Mouse (Mus musculus) heart, embryonic 13.5 days (tissue): ENCODE results near the gene Sec22b. TPM values are rescaled to one million over a fixed set of nuclear protein-coding genes. Genes with fewer than 3 reads are reported as not detected.

ENCODE experiments used
- ATAC-seq: fragments of 200-750 bp; cut with Nextera tagmentation; 2 replicates; pipeline ENCODE4 v1.8.0; 2017; ENCODE audit warnings: moderate TSS enrichment; ENCODE audit not compliant: insufficient number of reproducible peaks, low FRiP score, low TSS enrichment; ENCODE audit errors: extremely low read depth
- H3K27ac ChIP-seq: fragments of 300-500 bp; sonication (generic); replicated peaks from 2 replicates; pipeline ENCODE4 v1.5.1; 2015; ENCODE audit warnings: moderate library complexity, mild to moderate bottlenecking, inconsistent platforms
- H3K27me3 ChIP-seq: fragments of 300-500 bp; sonication (generic); replicated peaks from 2 replicates; pipeline ENCODE4 v1.6.1; 2015; ENCODE audit warnings: mild to moderate bottlenecking, inconsistent platforms
- H3K36me3 ChIP-seq: fragments of 300-500 bp; sonication (generic); 2 replicates; pipeline ENCODE4 v1.6.1; 2015; ENCODE audit warnings: mild to moderate bottlenecking, inconsistent platforms
- H3K4me1 ChIP-seq: fragments of 300-500 bp; sonication (generic); 2 replicates; pipeline ENCODE4 v1.6.1; 2015; ENCODE audit warnings: inconsistent platforms
- H3K4me2 ChIP-seq: fragments of 300-500 bp; sonication (generic); 2 replicates; pipeline ENCODE4 v1.6.1; 2015; ENCODE audit warnings: inconsistent platforms, mild to moderate bottlenecking, moderate library complexity
- H3K4me3 ChIP-seq: fragments of 300-500 bp; sonication (generic); 2 replicates; pipeline ENCODE4 v1.5.1; 2015; ENCODE audit warnings: moderate library complexity, mild to moderate bottlenecking, inconsistent platforms
- H3K9ac ChIP-seq: fragments of 300-500 bp; sonication (generic); 2 replicates; pipeline ENCODE4 v1.6.1; 2015; ENCODE audit warnings: inconsistent platforms, mild to moderate bottlenecking, moderate library complexity
- H3K9me3 ChIP-seq: fragments of 300-500 bp; sonication (generic); 2 replicates; pipeline ENCODE4 v1.6.1; 2016; ENCODE audit warnings: inconsistent platforms
- WGBS: fragments of 180-500 bp; shearing (Covaris S2); methylation state at CpG from one replicate; pipeline ENCODE4 v1.1.7; 2015; ENCODE audit warnings: mixed read lengths; 5-methylcytosine and 5-hydroxymethylcytosine counted together
- polyA plus RNA-seq: library from polyadenylated mRNA; unstranded; fragments of >200 nt; fragmentation: Nextera tagmentation; extraction: Ambion mirVana; gene quantifications from 2 replicates; pipeline ENCODE4 v1.2.1, GENCODE M21; 2015

Gene Sec22b
- polyA plus RNA-seq, 1 experiment from 2014 or later, result 115 TPM

DNA sequence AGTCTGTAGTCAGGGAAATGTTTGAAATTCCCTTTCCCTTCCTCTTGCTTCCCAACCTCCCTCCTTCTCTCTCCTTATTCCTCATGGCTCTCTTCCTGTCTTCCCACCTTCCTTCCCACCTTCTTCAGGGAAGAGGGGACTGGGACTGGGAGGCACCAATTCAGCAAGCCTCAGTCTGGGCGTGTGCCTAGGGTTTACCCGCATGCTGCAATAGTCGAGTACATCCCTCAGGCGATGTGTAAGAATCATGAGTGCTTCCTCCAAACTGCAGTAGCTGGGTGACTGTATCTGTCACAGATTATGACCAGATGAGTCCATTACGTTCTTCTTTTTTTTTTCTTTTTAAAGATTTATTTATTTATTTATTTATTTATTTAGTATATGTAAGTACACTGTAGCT is 32.8 kb downstream of the Sec22b start:
- H3K4me1 ChIP-seq, result peaks cover 55% of the 10 kb centered on the region
- H3K9me3 ChIP-seq, result peaks cover 3% of the 10 kb centered on the region; the same call in 1 of the 2 replicates
- 74% methylated on average over 5 of the region's 5 CpGs for WGBS
- no peak for ATAC-seq
- no peak overlapping the region for H3K27ac ChIP-seq
- no peak overlapping the region for H3K4me3 ChIP-seq
- no peak overlapping the region for H3K9ac ChIP-seq
- no peaks in the 10 kb centered on the region for H3K36me3 ChIP-seq
- H3K4me2 ChIP-seq, result no peak overlapping the region
- peaks cover 14% of the 10 kb centered on the region for H3K27me3 ChIP-seq

DNA sequence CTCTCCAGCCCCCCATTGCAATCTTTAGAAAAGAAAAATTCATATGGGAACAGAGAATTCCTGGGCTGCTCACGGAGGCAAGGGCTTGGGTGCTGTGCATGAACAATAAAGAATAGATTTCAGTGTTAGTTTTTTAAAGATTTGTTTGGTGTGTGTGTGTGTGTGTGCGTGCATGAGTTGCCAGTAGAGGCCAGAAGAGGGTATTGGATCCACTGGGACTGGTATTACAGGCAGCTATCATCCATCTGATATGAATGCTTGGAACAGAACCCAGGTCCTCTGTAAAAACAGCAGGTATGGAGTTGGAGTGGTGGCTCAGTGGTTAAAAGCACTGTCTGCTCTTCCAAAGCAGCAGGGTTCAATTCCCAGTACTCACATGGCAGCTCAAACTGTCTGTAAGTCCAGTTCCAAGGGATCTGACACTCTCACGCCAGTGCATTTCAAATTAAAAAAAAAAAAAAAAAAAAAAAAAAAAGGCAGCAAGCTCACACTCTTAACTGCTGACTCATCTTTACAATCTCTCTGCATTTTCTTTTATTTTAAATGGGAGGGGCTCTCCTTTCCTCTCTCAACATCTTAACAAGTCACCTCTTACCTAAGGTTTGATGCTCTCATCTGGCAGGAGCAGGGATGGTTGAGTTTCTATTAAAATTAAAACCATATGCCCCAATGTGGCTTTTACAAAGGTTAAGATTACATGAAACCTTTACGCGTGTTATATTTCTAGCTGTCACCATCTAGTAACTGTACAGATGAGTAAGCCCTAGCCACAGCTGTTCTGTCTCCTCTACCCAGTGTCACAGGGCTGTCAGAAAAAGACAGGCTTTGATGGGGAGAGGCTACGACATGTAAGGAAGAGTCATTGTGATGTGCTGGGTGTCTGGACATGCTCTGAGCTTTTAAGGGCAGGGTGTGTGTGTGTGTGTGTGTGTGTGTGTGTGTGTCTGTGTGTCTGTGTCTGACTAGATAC is 33.6 kb downstream of the Sec22b start:
- H3K27ac ChIP-seq, result no peak overlapping the region
- H3K4me2 ChIP-seq, result no peak overlapping the region
- no peak overlapping the region for H3K4me3 ChIP-seq
- 79% methylated on average over 6 of the region's 6 CpGs for WGBS
- H3K9ac ChIP-seq, result no peak overlapping the region
- H3K36me3 ChIP-seq, result no peaks in the 10 kb centered on the region
- peaks cover 55% of the 10 kb centered on the region for H3K4me1 ChIP-seq
- peaks cover 3% of the 10 kb centered on the region; the same call in 1 of the 2 replicates for H3K9me3 ChIP-seq
- peaks cover 14% of the 10 kb centered on the region for H3K27me3 ChIP-seq
- no peak for ATAC-seq

DNA sequence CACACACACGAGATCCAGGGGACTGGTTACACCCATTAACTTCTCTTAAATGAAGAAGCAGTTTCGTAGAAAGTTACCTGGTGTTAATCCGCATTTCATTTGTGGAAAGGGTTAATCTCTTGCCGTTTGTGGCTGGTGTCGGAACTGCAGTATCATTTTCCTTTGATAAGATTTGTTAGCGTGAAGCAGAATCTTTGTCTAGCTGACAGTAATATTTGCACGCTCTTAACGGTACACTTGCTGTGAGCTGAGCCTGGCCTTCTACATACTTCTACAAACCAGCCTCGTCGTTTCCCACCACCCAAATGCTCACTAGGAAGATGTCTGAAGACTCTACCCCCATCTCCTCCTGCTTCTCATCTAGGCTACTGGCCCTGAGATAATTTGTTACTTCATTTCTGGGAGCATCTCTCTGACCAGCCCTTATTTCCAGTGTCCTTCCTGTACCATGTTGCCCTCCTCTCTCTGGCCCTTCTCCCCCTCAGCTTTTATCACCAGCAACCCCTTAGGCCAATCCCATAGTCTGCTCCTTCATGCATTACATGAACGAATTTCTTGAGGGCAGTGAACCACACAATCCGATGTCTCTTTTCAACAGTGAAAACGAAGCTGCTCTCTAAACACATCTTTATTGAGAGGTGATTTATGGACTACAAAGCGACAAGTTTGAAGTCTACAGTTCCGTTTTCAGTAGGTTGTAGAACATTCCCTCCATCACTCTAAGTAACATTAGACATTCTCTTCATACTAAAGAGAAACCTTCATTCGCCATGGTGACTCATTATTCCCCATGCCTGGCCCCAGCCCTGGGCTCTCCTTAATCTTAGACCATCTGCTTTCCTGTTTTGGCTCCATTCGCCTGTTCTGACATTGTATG is 36.3 kb downstream of the Sec22b start:
- H3K9me3 ChIP-seq, result peaks cover 3% of the 10 kb centered on the region; the same call in 1 of the 2 replicates

DNA sequence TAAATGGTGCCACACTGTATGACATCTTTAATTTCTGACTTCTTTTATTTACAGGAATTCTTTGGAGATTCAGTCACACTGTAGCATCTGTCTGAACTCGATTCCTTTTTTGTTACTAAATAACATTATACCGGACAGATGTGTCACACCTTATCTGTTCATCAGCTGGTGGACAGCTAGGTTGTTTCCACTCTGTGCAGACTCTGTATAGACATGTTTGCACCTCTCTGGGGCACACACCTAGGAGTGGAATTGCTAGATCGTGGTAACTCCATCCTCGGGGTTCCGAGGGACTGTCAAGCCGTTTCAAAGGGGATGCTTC is 36.9 kb downstream of the Sec22b start:
- Histone ChIP-seq H3K36me3 (no peaks in the 10 kb centered on the region), H3K9me3 (peaks cover 3% of the 10 kb centered on the region; the same call in 1 of the 2 replicates), H3K4me3 (no peak overlapping the region), H3K4me2 (no peak overlapping the region), H3K9ac (no peak overlapping the region), H3K27me3 (peaks cover 8% of the 10 kb centered on the region; the same call in 1 of the 2 replicates), H3K27ac (no peak overlapping the region), H3K4me1 (peaks cover 56% of the 10 kb centered on the region)
- no peak for ATAC-seq
- 74% methylated on average over 6 of the region's 6 CpGs for WGBS

More for the DNA sequence above, 36.3 kb downstream of the Sec22b start:
- 48% methylated on average over 17 of the region's 17 CpGs for WGBS
- no peak overlapping the region for H3K4me3 ChIP-seq
- no peak overlapping the region for H3K9ac ChIP-seq
- H3K4me1 ChIP-seq, result peaks cover 57% of the 10 kb centered on the region
- no peak for ATAC-seq
- no peak overlapping the region for H3K27ac ChIP-seq
- H3K27me3 ChIP-seq, result peaks cover 11% of the 10 kb centered on the region; the same call in 1 of the 2 replicates
- H3K36me3 ChIP-seq, result no peaks in the 10 kb centered on the region
- H3K4me2 ChIP-seq, result no peak overlapping the region

DNA sequence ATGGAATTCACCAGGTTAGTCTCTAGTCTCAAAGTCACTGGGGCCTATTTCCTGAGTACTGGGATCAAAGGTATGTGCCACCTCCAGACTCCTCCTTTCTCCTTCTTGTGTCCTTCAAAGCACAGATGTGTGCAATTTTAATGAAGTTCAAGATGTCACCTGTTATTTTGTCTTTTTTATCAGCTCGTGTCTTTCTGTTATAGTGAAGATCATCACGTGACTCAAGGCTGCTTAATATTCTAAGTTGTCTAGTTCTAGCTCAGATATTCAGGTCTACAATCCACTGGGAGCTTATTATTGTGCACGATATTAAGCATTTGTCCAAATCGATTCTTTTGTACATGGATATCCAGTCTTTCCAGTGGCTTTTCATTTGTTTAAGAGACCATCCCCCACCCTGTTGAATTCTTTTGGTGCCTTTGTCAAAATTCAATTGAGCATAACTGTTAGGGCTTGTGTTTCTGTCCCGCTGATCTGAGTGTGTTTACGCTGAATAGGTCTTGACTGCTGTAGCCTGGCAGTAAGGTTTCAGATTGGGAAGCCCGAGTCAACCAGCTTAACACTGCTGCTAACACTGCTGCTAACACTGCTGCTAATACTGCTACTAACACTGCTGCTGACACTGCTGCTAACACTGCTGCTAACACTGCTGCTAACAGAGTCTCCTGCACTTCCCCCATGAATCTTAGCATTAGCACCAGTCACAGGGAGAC is 38.0 kb downstream of the Sec22b start:
- peak overlapping the region; percentile 29; the same call in 1 of the 2 replicates for H3K9ac ChIP-seq
- H3K36me3 ChIP-seq, result no peaks in the 10 kb centered on the region
- H3K9me3 ChIP-seq, result peaks cover 3% of the 10 kb centered on the region; the same call in 1 of the 2 replicates
- no peak overlapping the region for H3K4me3 ChIP-seq
- 60% methylated on average over 7 of the region's 7 CpGs for WGBS
- no peak overlapping the region for H3K27ac ChIP-seq
- ATAC-seq, result no peak
- no peak overlapping the region for H3K4me2 ChIP-seq
- peaks cover 47% of the 10 kb centered on the region for H3K4me1 ChIP-seq
- 0 out of 2 replicates have a peak, but pooled peaks cover 2% of the 10 kb centered on the region for H3K27me3 ChIP-seq

DNA sequence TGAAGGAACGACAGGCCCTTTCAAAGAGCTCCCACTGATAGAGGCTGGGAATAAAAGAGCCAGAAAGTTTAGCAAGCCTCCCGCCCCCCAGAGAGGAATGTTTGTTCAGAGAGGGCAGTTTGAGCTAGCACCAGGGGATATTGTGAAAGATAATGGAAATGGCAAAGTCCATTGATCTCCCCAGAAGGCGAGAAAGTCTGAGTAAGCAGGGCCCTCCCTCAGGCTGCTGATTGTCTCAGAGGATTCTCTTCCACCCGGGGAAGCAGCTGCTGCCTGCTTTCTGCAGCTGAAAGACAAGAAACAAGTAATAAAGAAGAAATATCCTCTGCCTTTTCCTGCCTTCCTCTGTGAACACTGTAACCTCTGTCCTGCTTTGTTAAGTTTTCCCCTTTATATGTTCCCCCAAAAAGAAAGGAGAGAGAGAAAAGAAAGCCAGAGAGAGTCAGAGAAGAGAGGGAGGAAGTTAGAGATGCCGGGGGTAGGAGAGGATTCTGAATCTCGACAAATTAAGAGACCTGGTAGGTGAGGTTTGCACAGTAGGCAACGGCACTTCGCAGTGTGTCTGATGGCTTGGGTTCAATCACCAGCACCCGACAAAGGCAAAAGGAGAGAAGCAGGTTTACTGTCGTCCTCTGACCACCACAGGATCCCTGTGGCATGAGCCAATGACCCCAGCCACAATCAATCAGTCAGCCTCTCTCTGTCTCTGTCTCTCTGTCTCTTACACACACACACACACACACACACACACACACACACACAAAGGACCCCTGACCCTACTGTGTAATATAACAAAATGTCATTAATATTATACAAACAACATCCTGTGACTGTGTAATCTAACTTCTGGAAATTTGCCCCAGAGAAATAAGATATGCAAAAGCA is 38.9 kb downstream of the Sec22b start:
- H3K27ac ChIP-seq, result peak overlapping the region; percentile 75
- 27% methylated on average over 10 of the region's 10 CpGs for WGBS
- no peaks in the 10 kb centered on the region for H3K9me3 ChIP-seq
- H3K36me3 ChIP-seq, result no peaks in the 10 kb centered on the region
- H3K4me1 ChIP-seq, result peaks cover 56% of the 10 kb centered on the region
- H3K9ac ChIP-seq, result peak overlapping the region; percentile 29
- 0 out of 2 replicates have a peak, but pooled peaks cover 2% of the 10 kb centered on the region for H3K27me3 ChIP-seq
- no peak overlapping the region for H3K4me2 ChIP-seq
- no peak overlapping the region for H3K4me3 ChIP-seq
- ATAC-seq, result no peak

DNA sequence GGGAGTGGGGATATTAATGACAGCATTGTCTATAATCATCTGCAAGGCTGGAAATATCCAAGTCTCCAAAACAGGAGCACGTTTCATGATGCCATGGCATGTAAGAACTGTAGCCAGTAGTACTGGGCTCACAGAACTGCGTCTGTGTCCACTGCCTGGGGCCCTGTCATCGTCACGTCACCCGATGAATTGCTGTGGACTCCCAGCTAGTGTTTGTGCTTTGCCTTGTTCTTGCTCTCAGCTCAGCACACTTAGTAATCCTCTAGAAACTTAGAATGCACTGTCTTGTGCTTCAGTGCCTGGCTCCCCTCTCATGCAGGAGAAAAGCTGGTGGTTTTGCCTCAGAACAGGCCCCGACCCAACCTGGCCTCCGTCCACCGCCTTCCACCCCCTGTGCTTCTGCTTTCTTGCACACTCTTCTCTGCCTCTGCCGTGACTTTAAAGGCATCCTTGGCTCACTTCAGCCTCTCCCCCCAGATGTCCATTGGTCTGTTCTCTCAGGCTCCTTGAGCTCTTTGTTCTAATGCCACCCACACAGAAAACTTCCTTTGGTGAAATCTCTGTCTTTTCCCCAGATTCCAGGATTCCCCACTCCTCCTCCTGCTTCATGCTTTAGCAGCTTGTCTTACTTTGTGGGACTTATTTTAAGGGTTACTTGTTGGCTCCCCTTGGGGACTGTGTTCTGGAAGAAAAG is 39.7 kb downstream of the Sec22b start:
- Histone ChIP-seq H3K4me1 (peaks cover 56% of the 10 kb centered on the region), H3K9ac (no peak overlapping the region), H3K4me2 (no peak overlapping the region), H3K9me3 (no peaks in the 10 kb centered on the region), H3K27me3 (0 out of 2 replicates have a peak, but pooled peaks cover 2% of the 10 kb centered on the region), H3K27ac (peak overlapping the region; percentile 75), H3K36me3 (no peaks in the 10 kb centered on the region), H3K4me3 (no peak overlapping the region)
- no peak for ATAC-seq
- 51% methylated on average over 9 of the region's 9 CpGs for WGBS

DNA sequence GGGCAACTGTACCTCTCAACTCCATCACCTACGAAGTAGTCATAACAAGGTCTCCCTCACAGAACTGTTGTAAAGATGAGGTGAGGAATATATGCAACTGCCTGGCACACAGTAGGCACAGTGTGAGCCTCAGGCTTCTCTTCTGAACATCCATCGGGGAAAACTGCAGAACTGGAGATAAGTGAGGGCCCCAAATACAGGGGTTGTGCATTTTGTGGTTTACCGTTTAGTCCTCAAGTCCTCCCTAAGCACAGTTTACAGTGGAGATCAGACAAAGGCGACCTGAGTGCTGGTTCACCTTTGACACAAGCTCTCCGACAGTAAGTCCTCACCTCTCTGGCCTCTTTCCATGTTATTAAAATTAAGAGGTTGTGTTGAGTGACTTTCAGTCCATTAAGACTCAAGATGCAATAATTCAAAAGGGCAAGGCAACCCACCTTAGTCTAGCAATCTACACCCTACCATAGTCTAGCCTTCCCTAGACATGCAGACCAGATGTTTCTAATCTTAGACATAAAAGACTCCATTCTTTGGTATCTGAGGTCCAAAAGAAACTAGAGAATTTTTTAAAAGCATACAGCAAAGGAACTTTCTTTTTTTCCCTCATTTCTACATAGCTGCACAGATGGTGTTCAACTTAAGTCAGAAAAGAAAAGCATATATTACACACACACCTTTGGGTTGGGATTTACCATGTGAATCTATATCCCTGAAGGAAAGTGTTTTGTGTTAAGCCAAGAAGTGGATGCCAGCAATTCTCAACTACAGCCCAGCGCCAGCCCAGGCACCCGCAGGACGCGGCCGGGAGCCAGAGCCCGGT is 40.7 kb downstream of the Sec22b start:
- 38% methylated on average over 11 of the region's 11 CpGs for WGBS
- peak overlapping the region; percentile 69 for H3K4me2 ChIP-seq
- peak overlapping the region; percentile 74 for H3K9ac ChIP-seq
- H3K27ac ChIP-seq, result peak overlapping the region; percentile 75
- peaks cover 60% of the 10 kb centered on the region for H3K4me1 ChIP-seq
- H3K4me3 ChIP-seq, result peak overlapping the region; percentile 40
- ATAC-seq, result no peak
- H3K36me3 ChIP-seq, result no peaks in the 10 kb centered on the region
- H3K9me3 ChIP-seq, result no peaks in the 10 kb centered on the region
- 0 out of 2 replicates have a peak, but pooled peaks cover 2% of the 10 kb centered on the region for H3K27me3 ChIP-seq

DNA sequence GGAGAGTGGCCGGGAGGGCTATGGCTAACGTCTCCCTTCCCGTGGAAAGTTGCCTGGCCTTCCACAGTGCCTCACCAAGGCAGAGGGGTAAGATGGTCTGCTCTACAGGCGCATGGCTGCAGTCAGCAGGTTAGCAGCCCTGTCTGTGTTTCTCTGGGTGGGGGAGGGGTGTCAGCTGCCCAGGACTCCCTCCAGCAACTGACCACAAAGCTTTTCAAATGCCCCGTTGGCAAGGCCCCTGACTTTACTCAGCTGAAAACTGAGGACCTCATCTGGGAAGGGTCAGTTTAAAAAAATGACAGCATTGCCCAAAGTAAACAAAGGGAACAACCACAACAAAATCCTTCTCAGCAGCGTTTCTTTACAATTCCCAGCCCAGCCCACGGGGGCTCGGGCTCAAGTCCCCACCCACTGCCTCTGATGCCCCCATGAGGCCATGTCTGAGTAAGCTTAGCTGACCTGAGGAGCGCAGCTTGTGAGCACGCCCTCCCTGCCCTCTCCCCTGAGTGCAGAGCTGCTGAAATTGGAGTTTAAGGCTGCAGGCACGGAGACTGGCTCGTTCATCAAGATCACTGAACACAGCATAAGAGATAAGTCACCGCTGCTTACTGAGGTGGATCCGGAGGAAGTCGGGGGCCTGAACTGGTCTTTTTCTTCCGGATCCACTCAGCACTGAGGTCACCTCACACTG is 41.4 kb downstream of the Sec22b start:
- Histone ChIP-seq H3K4me1 (peaks cover 61% of the 10 kb centered on the region), H3K27me3 (0 out of 2 replicates have a peak, but pooled peaks cover 2% of the 10 kb centered on the region), H3K27ac (peak overlapping the region; percentile 75), H3K4me3 (peak overlapping the region; percentile 40), H3K36me3 (no peaks in the 10 kb centered on the region), H3K9me3 (no peaks in the 10 kb centered on the region), H3K9ac (peak overlapping the region; percentile 74), H3K4me2 (peak overlapping the region; percentile 69)
- no peak for ATAC-seq
- WGBS, result 3% methylated on average over 16 of the region's 16 CpGs
